Mouse (Mus musculus) midbrain, postnatal 0 days (tissue): Measurements from ENCODE around the gene Sat1. TPM values are rescaled to one million over a fixed set of nuclear protein-coding genes. Genes with fewer than 3 reads are reported as not detected.

Source experiments
- ATAC-seq: fragments of 200-750 bp; cut with Nextera tagmentation; 2 replicates; pipeline ENCODE4 v1.8.0; 2017; ENCODE audit warnings: moderate number of reproducible peaks, mild to moderate bottlenecking, moderate TSS enrichment, moderate library complexity; ENCODE audit not compliant: low FRiP score
- DNase-seq: peaks from one replicate; pipeline ENCODE4 v3.0.0-alpha.2; 2015; ENCODE audit warnings: low spot score
- H3K27ac ChIP-seq: fragments of 300-500 bp; sonication (generic); 2 replicates; pipeline ENCODE4 v1.5.1; 2014; ENCODE audit warnings: low read depth, mild to moderate bottlenecking, low read length, mixed read lengths
- H3K27me3 ChIP-seq: fragments of 300-500 bp; sonication (generic); 2 replicates; pipeline ENCODE4 v1.6.1; 2014; ENCODE audit warnings: low read length, control low read depth, mixed read lengths; ENCODE audit not compliant: insufficient read depth
- H3K36me3 ChIP-seq: fragments of 300-500 bp; sonication (generic); 2 replicates; pipeline ENCODE4 v1.6.1; 2014; ENCODE audit warnings: low read length, control low read depth, mixed read lengths; ENCODE audit not compliant: insufficient read depth
- H3K4me1 ChIP-seq: fragments of 300-500 bp; sonication (generic); 2 replicates; pipeline ENCODE4 v1.6.1; 2014; ENCODE audit warnings: mild to moderate bottlenecking, control low read depth, antibody characterized with exemption, low read length, mixed read lengths; ENCODE audit not compliant: insufficient read depth
- H3K4me2 ChIP-seq: fragments of 300-500 bp; sonication (generic); 2 replicates; pipeline ENCODE4 v1.6.1; 2014; ENCODE audit warnings: low read depth, mild to moderate bottlenecking, low read length, mixed read lengths; ENCODE audit not compliant: poor library complexity, severe bottlenecking
- H3K4me3 ChIP-seq: fragments of 300-500 bp; sonication (generic); 2 replicates; pipeline ENCODE4 v1.5.1; 2014; ENCODE audit warnings: low read depth, mild to moderate bottlenecking, low read length, moderate library complexity
- H3K9ac ChIP-seq: fragments of 300-500 bp; sonication (generic); replicated peaks from 2 replicates; pipeline ENCODE4 v1.6.1; 2014; ENCODE audit warnings: mild to moderate bottlenecking, low read length, moderate library complexity, mixed read lengths; ENCODE audit not compliant: poor library complexity, severe bottlenecking
- H3K9me3 ChIP-seq: fragments of 300-500 bp; sonication (generic); 2 replicates; pipeline ENCODE4 v1.6.1; 2016; ENCODE audit warnings: low read length, control low read depth
- CTCF ChIP-seq: IDR thresholded peaks from 2 replicates; pipeline ENCODE4 v1.5.1; 2016; ENCODE audit warnings: antibody characterized with exemption, mild to moderate bottlenecking
- WGBS: fragments of 180-500 bp; shearing (Covaris S2); extraction: QIAGEN DNeasy Blood & Tissue Kit; methylation state at CpG from one replicate; pipeline ENCODE4 v1.1.7; 2014; 5-methylcytosine and 5-hydroxymethylcytosine counted together
- polyA plus RNA-seq: library from polyadenylated mRNA; unstranded; fragments of >200 nt; fragmentation: Nextera tagmentation; extraction: Ambion mirVana; gene quantifications from 2 replicates; pipeline ENCODE4 v1.2.1, GENCODE M21; 2015
- total RNA-seq: library from RNA; depleted of rRNA; stranded (reverse); fragments of >200 nt; gene quantifications from 2 replicates; pipeline ENCODE4 v1.2.3, GENCODE M21; 2014

The Sat1 gene
- total and polyA plus RNA-seq, 2 experiments from 2014 or later, result 29.9 to 88.4 TPM

- TF ChIP-seq CTCF, result no peak
- Histone ChIP-seq H3K27ac (no peak overlapping the region), H3K4me3 (no peak overlapping the region), H3K4me2 (no peak overlapping the region), H3K36me3 (no peaks in the 10 kb centered on the region), H3K27me3 (no peaks in the 10 kb centered on the region), H3K4me1 (no peaks in the 10 kb centered on the region), H3K9me3 (no peaks in the 10 kb centered on the region), H3K9ac (no peak overlapping the region)
- ATAC-seq (no peak), DNase-seq (no peak)
- 72% methylated on average over 5 of the region's 5 CpGs for WGBS
Observed at GRCm38 (mm10) chrX:155193732-155194443, 22.4 kb downstream of the Sat1 start.

GRCm38 (mm10) chrX:155191941-155192340, 24.3 kb downstream of the Sat1 start:
- no peak for DNase-seq
- 89% methylated on average over 4 of the region's 4 CpGs for WGBS
- Histone ChIP-seq H3K4me1 (no peaks in the 10 kb centered on the region), H3K4me3 (no peak overlapping the region), H3K4me2 (no peak overlapping the region), H3K27ac (no peak overlapping the region), H3K9ac (no peak overlapping the region), H3K36me3 (no peaks in the 10 kb centered on the region), H3K9me3 (no peaks in the 10 kb centered on the region), H3K27me3 (no peaks in the 10 kb centered on the region)
- no peak for ATAC-seq
- no peak for TF ChIP-seq CTCF

DNA sequence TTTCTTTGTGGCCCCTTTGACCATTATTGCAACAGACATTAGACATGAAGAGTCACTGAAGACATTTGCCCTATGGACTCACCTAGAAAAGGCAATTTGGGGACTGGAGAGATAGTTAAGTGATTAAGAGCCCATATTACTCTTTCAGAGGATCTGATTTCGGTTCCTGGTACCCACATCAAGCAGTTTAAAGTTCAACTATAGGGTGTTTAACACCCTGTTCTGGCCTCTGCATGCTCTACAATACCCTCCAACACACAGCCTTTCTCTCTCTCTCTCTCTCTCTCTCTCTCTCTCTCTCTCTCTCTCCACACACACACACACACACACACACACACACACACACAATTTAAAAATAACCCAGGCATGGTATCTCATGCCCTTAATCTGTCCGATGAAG, 38.6 kb downstream of the Sat1 start:
- DNase-seq (no peak), ATAC-seq (no peak)
- Histone ChIP-seq H3K4me2 (no peak overlapping the region), H3K9me3 (no peaks in the 10 kb centered on the region), H3K36me3 (no peaks in the 10 kb centered on the region), H3K9ac (no peak overlapping the region), H3K4me3 (no peak overlapping the region), H3K27me3 (no peaks in the 10 kb centered on the region), H3K27ac (no peak overlapping the region), H3K4me1 (no peaks in the 10 kb centered on the region)
- WGBS, result 68% methylated on average over 2 of the region's 2 CpGs
- TF ChIP-seq CTCF, result no peak

- Histone ChIP-seq H3K4me2 (no peak overlapping the region), H3K4me3 (no peak overlapping the region), H3K27ac (no peak overlapping the region), H3K9ac (no peak overlapping the region), H3K36me3 (no peaks in the 10 kb centered on the region), H3K9me3 (no peaks in the 10 kb centered on the region), H3K27me3 (no peaks in the 10 kb centered on the region), H3K4me1 (no peaks in the 10 kb centered on the region)
- no peak for ATAC-seq
- WGBS, result 78% methylated on average over 2 of the region's 2 CpGs
- TF ChIP-seq CTCF, result no peak
- no peak for DNase-seq
Observed at GRCm38 (mm10) chrX:155177230-155177629, 39.0 kb downstream of the Sat1 start.

DNA sequence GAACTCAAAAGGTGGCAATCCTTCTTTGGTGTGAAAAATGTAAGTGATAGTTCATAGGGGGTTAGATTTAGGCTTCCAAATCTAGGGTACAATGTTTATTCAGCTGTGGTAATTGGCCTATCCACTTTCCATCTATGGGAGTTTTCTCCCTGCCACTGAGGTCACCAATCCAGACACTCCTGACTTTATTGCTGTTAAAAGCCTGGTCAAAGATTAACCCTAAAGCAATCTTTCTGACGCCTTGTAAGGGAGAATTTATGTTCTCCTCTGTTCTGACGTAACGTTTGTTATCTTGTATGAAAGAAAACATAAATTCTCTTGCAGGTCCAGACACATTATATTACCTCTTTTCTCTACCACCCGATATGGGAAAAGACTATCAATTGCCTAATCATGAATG, 40.7 kb downstream of the Sat1 start:
- ATAC-seq, result no peak

DNA sequence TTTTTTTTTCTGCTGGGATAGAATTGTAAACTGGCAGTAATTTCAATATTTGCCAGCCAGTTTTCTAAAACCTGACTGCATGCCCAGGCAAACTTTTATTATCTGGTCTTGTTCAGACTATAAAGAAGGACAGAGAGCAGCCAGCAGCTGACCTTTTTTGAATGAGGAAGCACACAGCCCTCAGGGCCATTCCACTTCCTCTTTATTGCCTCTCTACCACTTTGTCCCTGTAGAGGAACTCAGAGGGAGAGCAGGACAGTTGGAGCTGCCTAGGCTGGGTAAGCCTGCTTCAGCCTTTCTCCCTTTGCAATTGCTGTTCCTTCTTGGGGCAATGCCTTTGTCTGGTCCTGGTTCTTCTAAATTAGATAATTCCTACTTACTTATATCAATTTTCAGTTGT, 43.9 kb downstream of the Sat1 start:
- Histone ChIP-seq H3K4me1 (no peaks in the 10 kb centered on the region), H3K36me3 (no peaks in the 10 kb centered on the region), H3K27ac (no peak overlapping the region), H3K27me3 (no peaks in the 10 kb centered on the region), H3K9ac (no peak overlapping the region), H3K9me3 (no peaks in the 10 kb centered on the region), H3K4me3 (no peak overlapping the region), H3K4me2 (no peak overlapping the region)
- DNase-seq (no peak), ATAC-seq (no peak)
- TF ChIP-seq CTCF, result no peak

More for the DNA sequence above, 40.7 kb downstream of the Sat1 start:
- H3K4me2 ChIP-seq, result no peak overlapping the region
- no peaks in the 10 kb centered on the region for H3K9me3 ChIP-seq
- no peaks in the 10 kb centered on the region for H3K27me3 ChIP-seq
- H3K4me1 ChIP-seq, result no peaks in the 10 kb centered on the region
- no peak overlapping the region for H3K4me3 ChIP-seq
- no peaks in the 10 kb centered on the region for H3K36me3 ChIP-seq
- H3K9ac ChIP-seq, result no peak overlapping the region
- no peak overlapping the region for H3K27ac ChIP-seq
- TF ChIP-seq CTCF, result no peak
- WGBS, result 90% methylated on average over 4 of the region's 4 CpGs
- DNase-seq, result no peak
